Mouse (Mus musculus): ENCODE results near the gene Cst11.
"Not testable (repeated sequence)": the region's sequence is repeated elsewhere in the genome, so short reads cannot be mapped to it uniquely, and the experiment has no call there.

Gene Cst11

GRCm38 (mm10) chr2:148771397-148771796 is at the start of gene Cst11:
Gene Cst11 (minus strand): TSS chr2:148771497.
- DNase-seq = not testable (repeated sequence)

- no peak for DNase-seq
Measured at GRCm38 (mm10) chr2:148819909-148820308, 48.6 kb upstream of the Cst11 start, which contains the start of gene Cst13. Gene Cst13 (plus strand): TSS chr2:148820081.

- no peak for DNase-seq
Measured at GRCm38 (mm10) chr2:148806696-148807095, 35.4 kb upstream of the Cst11 start.

- no peak for DNase-seq
Measured at GRCm38 (mm10) chr2:148801491-148801921, 30.2 kb upstream of the Cst11 start.

- DNase-seq = no peak
Measured at GRCm38 (mm10) chr2:148798485-148798884, 27.2 kb upstream of the Cst11 start, which contains the start of gene Cst8. Gene Cst8 (plus strand): TSS chr2:148798785.

GRCm38 (mm10) chr2:148789142-148789541 is 17.8 kb upstream of the Cst11 start, which contains the start of gene Cst12:
Gene Cst12 (plus strand): TSS chr2:148789361.
- no peak for DNase-seq

- no peak for DNase-seq
Measured at GRCm38 (mm10) chr2:148781709-148782108, 10.4 kb upstream of the Cst11 start, which contains the start of gene 8030411F24Rik. Gene 8030411F24Rik (plus strand): TSS chr2:148782009.

GRCm38 (mm10) chr2:148763648-148764388 is 7.5 kb downstream of the Cst11 start:
- DNase-seq = peak; percentile 61 to 72

- no peak for DNase-seq
Measured at GRCm38 (mm10) chr2:148754310-148754846, 16.9 kb downstream of the Cst11 start.

- DNase-seq = peak; percentile 25 to 76
Measured at GRCm38 (mm10) chr2:148751893-148752813, 19.1 kb downstream of the Cst11 start.

GRCm38 (mm10) chr2:148750058-148750457 is 21.2 kb downstream of the Cst11 start, which contains the start of gene Cstl1:
Gene Cstl1 (plus strand): TSS chr2:148750358.
- no peak for DNase-seq

GRCm38 (mm10) chr2:148743846-148744407 is 27.4 kb downstream of the Cst11 start:
- no peak for DNase-seq

- no peak for DNase-seq
Measured at GRCm38 (mm10) chr2:148743001-148743400, 28.3 kb downstream of the Cst11 start.

- peak; percentile 91 to 94 for DNase-seq
Measured at GRCm38 (mm10) chr2:148732327-148733000, 38.8 kb downstream of the Cst11 start, which contains the start of gene Napb. Gene Napb (minus strand): TSS chr2:148732467.

- DNase-seq = peak in 1 of 2 experiments; percentile 13
Measured at GRCm38 (mm10) chr2:148731614-148732326, 39.5 kb downstream of the Cst11 start.

- no peak for DNase-seq
Measured at GRCm38 (mm10) chr2:148719271-148719995, 51.9 kb downstream of the Cst11 start.

Data from lung, postnatal 4 days (tissue).